Mouse (Mus musculus) embryonic facial prominence, embryonic 11.5 days (tissue): ENCODE data around the gene Inf2. TPM values are rescaled to one million over a fixed set of nuclear protein-coding genes. Genes with fewer than 3 reads are reported as not detected.
A peak's percentile ranks its signal among the peaks of the same experiment; 100 is the strongest.

Experiments
- ATAC-seq: fragments of 200-750 bp; cut with Nextera tagmentation; replicated peaks from 2 replicates; pipeline ENCODE4 v1.8.0; 2017; ENCODE audit warnings: low read depth; ENCODE audit not compliant: insufficient number of reproducible peaks, low FRiP score, low TSS enrichment
- DNase-seq: peaks from one replicate; pipeline ENCODE4 v3.0.0-alpha.2; 2015; ENCODE audit warnings: low spot score
- H3K27ac ChIP-seq: fragments of 300-500 bp; sonication (generic); replicated peaks from 2 replicates; pipeline ENCODE4 v1.5.1; 2014; ENCODE audit warnings: mild to moderate bottlenecking, low read depth, low read length, control low read depth
- H3K27me3 ChIP-seq: fragments of 300-500 bp; sonication (generic); 2 replicates; pipeline ENCODE4 v1.6.1; 2014; ENCODE audit warnings: mild to moderate bottlenecking, low read length, moderate library complexity, mixed read lengths; ENCODE audit not compliant: control insufficient read depth, insufficient read depth
- H3K36me3 ChIP-seq: fragments of 300-500 bp; sonication (generic); replicated peaks from 2 replicates; pipeline ENCODE4 v1.6.1; 2014; ENCODE audit warnings: low read depth, mild to moderate bottlenecking, low read length, moderate library complexity, mixed read lengths; ENCODE audit not compliant: control insufficient read depth, insufficient read depth
- H3K4me1 ChIP-seq: fragments of 300-500 bp; sonication (generic); 2 replicates; pipeline ENCODE4 v1.6.1; 2014; ENCODE audit warnings: low read length, mixed read lengths; ENCODE audit not compliant: control insufficient read depth, insufficient read depth
- H3K4me2 ChIP-seq: fragments of 300-500 bp; sonication (generic); 2 replicates; pipeline ENCODE4 v1.6.1; 2014; ENCODE audit warnings: low read depth, mild to moderate bottlenecking, control low read depth, low read length, moderate library complexity
- H3K4me3 ChIP-seq: fragments of 300-500 bp; sonication (generic); 2 replicates; pipeline ENCODE4 v1.5.1; 2014; ENCODE audit warnings: low read depth, low read length, control low read depth
- H3K9ac ChIP-seq: fragments of 300-500 bp; sonication (generic); replicated peaks from 2 replicates; pipeline ENCODE4 v1.6.1; 2014; ENCODE audit warnings: mild to moderate bottlenecking, control low read depth, low read length
- H3K9me3 ChIP-seq: fragments of 300-500 bp; sonication (generic); replicated peaks from 2 replicates; pipeline ENCODE4 v1.6.1; 2016; ENCODE audit warnings: mild to moderate bottlenecking, low read length, inconsistent platforms, mixed read lengths; ENCODE audit not compliant: control insufficient read depth
- WGBS: fragments of 180-500 bp; shearing (Covaris S2); extraction: QIAGEN DNeasy Blood & Tissue Kit; methylation state at CpG from one replicate; pipeline ENCODE4 v1.1.7; 2014; 5-methylcytosine and 5-hydroxymethylcytosine counted together
- polyA plus RNA-seq: library from polyadenylated mRNA; unstranded; fragments of >200 nt; fragmentation: Nextera tagmentation; extraction: Ambion mirVana; gene quantifications from 2 replicates; pipeline ENCODE4 v1.2.1, GENCODE M21; 2014

Inf2 gene
- polyA plus RNA-seq = 1.6 and 1.9 TPM in 2 replicates

GRCm38 (mm10) chr12:112588426-112589256, at the start of gene Inf2:
Inf2 (plus strand) TSS chr12:112588784.
- H3K27me3 ChIP-seq = peaks cover 11% of the 10 kb centered on the region
- H3K9me3 ChIP-seq = no peaks in the 10 kb centered on the region
- peak within 1 kb of the TSS; percentile 52 for H3K4me3 ChIP-seq
- H3K4me1 ChIP-seq = peaks cover 5% of the 10 kb centered on the region; the same call in 1 of the 2 replicates
- ATAC-seq (peak; percentile 85), DNase-seq (peak; percentile 78)
- peak within 1 kb of the TSS; percentile 28; the same call in 1 of the 2 replicates for H3K27ac ChIP-seq
- H3K4me2 ChIP-seq = peak within 1 kb of the TSS; percentile 90
- WGBS = under 1% methylated on average over 52 of the region's 60 CpGs
- no peaks in the 10 kb centered on the region for H3K36me3 ChIP-seq
- peak within 1 kb of the TSS; percentile 60 for H3K9ac ChIP-seq

GRCm38 (mm10) chr12:112539466-112539965, 49.1 kb upstream of the Inf2 start:
- H3K9ac ChIP-seq = no peak overlapping the region
- no peak overlapping the region for H3K4me2 ChIP-seq
- H3K36me3 ChIP-seq = no peaks in the 10 kb centered on the region
- no peaks in the 10 kb centered on the region for H3K9me3 ChIP-seq
- 92% methylated on average over 7 of the region's 7 CpGs for WGBS
- DNase-seq (no peak), ATAC-seq (no peak)
- no peak overlapping the region for H3K4me3 ChIP-seq
- H3K4me1 ChIP-seq = no peaks in the 10 kb centered on the region
- no peak overlapping the region for H3K27ac ChIP-seq
- H3K27me3 ChIP-seq = no peaks in the 10 kb centered on the region

GRCm38 (mm10) chr12:112540321-112540720, 48.3 kb upstream of the Inf2 start:
- no peak overlapping the region for H3K27ac ChIP-seq

GRCm38 (mm10) chr12:112541483-112542091, 47.0 kb upstream of the Inf2 start:
- Histone ChIP-seq H3K27ac (no peak overlapping the region), H3K9me3 (no peaks in the 10 kb centered on the region), H3K4me1 (no peaks in the 10 kb centered on the region), H3K27me3 (no peaks in the 10 kb centered on the region), H3K36me3 (no peaks in the 10 kb centered on the region), H3K4me3 (no peak overlapping the region), H3K4me2 (no peak overlapping the region; the same call in 1 of the 2 replicates), H3K9ac (no peak overlapping the region)
- ATAC-seq = peak; percentile 26; the same call in 1 of the 2 replicates
- no peak for DNase-seq
- 52% methylated on average over 8 of the region's 8 CpGs for WGBS

More at GRCm38 (mm10) chr12:112540321-112540720, 48.3 kb upstream of the Inf2 start:
- DNase-seq (no peak), ATAC-seq (no peak)
- H3K9me3 ChIP-seq = no peaks in the 10 kb centered on the region
- H3K36me3 ChIP-seq = no peaks in the 10 kb centered on the region
- 86% methylated on average over 12 of the region's 12 CpGs for WGBS
- H3K27me3 ChIP-seq = no peaks in the 10 kb centered on the region
- H3K4me1 ChIP-seq = no peaks in the 10 kb centered on the region
- no peak overlapping the region for H3K4me2 ChIP-seq
- H3K4me3 ChIP-seq = no peak overlapping the region
- H3K9ac ChIP-seq = no peak overlapping the region

- no peaks in the 10 kb centered on the region for H3K9me3 ChIP-seq
- DNase-seq (no peak), ATAC-seq (peak; percentile 12; the same call in 1 of the 2 replicates)
- no peak overlapping the region for H3K4me2 ChIP-seq
- no peaks in the 10 kb centered on the region for H3K4me1 ChIP-seq
- WGBS = 61% methylated on average over 13 of the region's 13 CpGs
- H3K9ac ChIP-seq = no peak overlapping the region; the same call in 1 of the 2 replicates
- no peaks in the 10 kb centered on the region for H3K27me3 ChIP-seq
- H3K27ac ChIP-seq = no peak overlapping the region
- H3K36me3 ChIP-seq = no peaks in the 10 kb centered on the region
- H3K4me3 ChIP-seq = no peak overlapping the region
These were observed 46.2 kb upstream of the Inf2 start for GRCm38 (mm10) chr12:112542257-112542919.

GRCm38 (mm10) chr12:112542920-112543300, 45.7 kb upstream of the Inf2 start:
- Histone ChIP-seq H3K27me3 (no peaks in the 10 kb centered on the region), H3K27ac (no peak overlapping the region), H3K4me1 (no peaks in the 10 kb centered on the region), H3K9ac (no peak overlapping the region; the same call in 1 of the 2 replicates), H3K4me2 (no peak overlapping the region), H3K9me3 (no peaks in the 10 kb centered on the region), H3K4me3 (no peak overlapping the region), H3K36me3 (no peaks in the 10 kb centered on the region)
- DNase-seq = peak; percentile 93
- ATAC-seq = peak; percentile 30; the same call in 1 of the 2 replicates
- 3% methylated on average over 11 of the region's 11 CpGs for WGBS

- H3K9ac ChIP-seq = no peak overlapping the region
- DNase-seq (no peak), ATAC-seq (no peak)
- no peaks in the 10 kb centered on the region for H3K27me3 ChIP-seq
- 66% methylated on average over 9 of the region's 9 CpGs for WGBS
- H3K27ac ChIP-seq = no peak overlapping the region
- no peaks in the 10 kb centered on the region for H3K9me3 ChIP-seq
- H3K4me1 ChIP-seq = no peaks in the 10 kb centered on the region
- H3K36me3 ChIP-seq = no peaks in the 10 kb centered on the region
- no peak overlapping the region for H3K4me2 ChIP-seq
- no peak overlapping the region for H3K4me3 ChIP-seq
These were observed 44.6 kb upstream of the Inf2 start for GRCm38 (mm10) chr12:112543941-112544340.
